Mouse (Mus musculus) testis, adult 2 months (tissue): Measurements from ENCODE around the gene Baz1a.

Experiments used
- CTCF ChIP-seq: fragments of 200-500 bp; IDR thresholded peaks from 2 replicates; pipeline ENCODE4 v1.5.1; 2012; ENCODE audit warnings: low read depth, mild to moderate bottlenecking, inconsistent platforms, low read length, moderate library complexity; ENCODE audit not compliant: control insufficient read depth, insufficient read depth, insufficient replicate concordance
- POLR2A ChIP-seq: fragments of 200-500 bp; IDR thresholded peaks from 2 replicates; pipeline ENCODE4 v1.6.1; 2012; ENCODE audit warnings: low read depth, mild to moderate bottlenecking, inconsistent platforms, low read length, moderate library complexity; ENCODE audit not compliant: control insufficient read depth

DNA sequence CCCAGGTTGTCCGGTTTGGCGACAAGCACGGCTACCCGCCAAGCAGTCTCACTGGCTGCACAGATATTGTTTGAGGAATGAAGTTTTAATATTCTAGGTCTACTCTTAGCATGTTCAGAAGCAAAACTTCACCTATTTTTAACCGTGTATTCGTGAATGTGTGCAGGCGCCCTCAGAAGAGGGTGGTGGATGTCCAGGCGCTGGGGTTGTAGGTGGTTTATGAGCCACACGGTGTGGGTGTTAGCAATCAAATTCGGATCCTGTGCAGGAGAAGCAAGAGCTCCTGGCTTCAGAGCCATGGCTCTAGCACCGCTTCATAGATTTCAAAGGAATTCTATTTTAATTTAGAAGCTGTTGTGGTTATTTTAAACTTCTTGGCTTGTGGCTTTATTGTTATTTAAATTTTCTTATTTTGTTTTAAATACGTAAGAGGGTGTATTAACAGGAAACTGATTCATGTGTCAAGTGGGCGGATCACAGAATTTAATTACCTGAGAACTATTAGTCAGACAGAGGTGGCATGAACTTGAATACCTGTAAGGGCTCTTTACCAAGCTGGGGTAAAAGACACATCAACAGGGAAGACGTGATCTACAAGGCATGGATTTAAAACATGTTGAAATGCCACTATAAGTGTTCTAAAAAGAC is 6.7 kb downstream of the Baz1a start:
- TF ChIP-seq CTCF, result no peak
- no peak for TF ChIP-seq POLR2A
